ENCODE assay signal across 17 mouse cellular contexts in the genomic region with DNA sequence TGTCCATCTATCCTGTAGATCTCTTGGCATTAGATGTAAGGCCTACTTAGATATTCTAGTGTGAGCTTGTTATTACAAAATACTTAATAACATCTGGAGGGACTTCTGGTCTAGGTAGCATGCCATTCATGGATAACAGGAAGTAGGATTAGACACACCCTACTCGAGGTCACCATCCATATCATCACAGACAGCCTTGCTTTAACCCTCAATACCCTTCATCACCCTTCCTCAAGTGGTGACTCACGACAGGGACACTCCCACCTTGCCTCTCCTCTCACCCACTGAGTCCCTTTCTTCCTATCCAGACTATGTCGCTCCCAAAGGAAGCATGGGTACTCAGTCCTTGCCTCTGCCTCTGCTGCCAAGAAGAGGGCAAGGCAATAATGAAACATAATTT.
A peak's percentile ranks its signal among the peaks of the same experiment; 100 is the strongest.
DNase-seq lines count a peak whose midpoint lies in the region; ATAC-seq lines count a peak whose summit lies in the region.
"Had no signal": no experiment of that assay in that cellular context is flagged by ENCODE, and none has a peak within 500 bp of the region (broad histone marks: within the 10 kb centered on the region; RNA-seq: fewer than 3 reads in every experiment).

No protein-coding gene starts in this region.

- peak; percentile 40 for DNase-seq in heart, adult 11 months
- no peak for DNase-seq in heart, postnatal 4 days
- peak; percentile 41 for DNase-seq in 416B (ENCODE audit: low read depth)
- DNase-seq in MN1 (ENCODE audit: low spot score) = no peak
- no peak for DNase-seq in retina, postnatal 1 day
- DNase-seq: adrenal gland, postnatal 14 days; cerebellum, adult 11-12 months; cerebellum, adult 9-10 months; cerebellum, postnatal 36 days; gastrocnemius, postnatal 36 days; heart, adult 2 months; heart, postnatal 36 days had no signal

- ATAC-seq in granulocyte monocyte progenitor cell, adult 5-6 weeks (replicated peaks; ENCODE audit: poor library complexity, severe bottlenecking) = peak; percentile 53
- ATAC-seq in monocyte, adult 5-6 weeks (replicated peaks; ENCODE audit: insufficient number of reproducible peaks, low FRiP score, low TSS enrichment, poor library complexity, severe bottlenecking) = 0 out of 2 replicates have a peak, but pooled peaks have one; percentile 34
- ATAC-seq: forebrain, embryonic 13.5 days; hindbrain, embryonic 16.5 days; inflammation-experienced regulatory T-cells, adult 6 months had no signal

Comparison
In these comparisons a context has a peak if more than half of its experiments do, and no peak if none do; other contexts are left out.
1. DNase-seq: peak in heart, adult 11 months (single experiment) and 416B (single experiment); none in heart, postnatal 4 days (single experiment), MN1 (single experiment) and retina, postnatal 1 day (single experiment).